Mouse (Mus musculus) liver, adult 2 months (tissue): ENCODE results near the gene Gnb1.
A peak's percentile ranks its signal among the peaks of the same experiment; 100 is the strongest.

ENCODE experiments used
- CTCF ChIP-seq: fragments of 200-500 bp; IDR thresholded peaks from 2 replicates; pipeline ENCODE4 v1.5.1; 2011; ENCODE audit warnings: low read depth, low read length, control low read depth
- POLR2A ChIP-seq: fragments of 200-500 bp; IDR thresholded peaks from 2 replicates; pipeline ENCODE4 v1.6.1; 2011; ENCODE audit warnings: low read length, control low read depth; ENCODE audit not compliant: insufficient read depth; ENCODE audit errors: extremely low read depth

GRCm38 (mm10) chr4:155490990-155491504, at the start of gene Gnb1:
- TF ChIP-seq POLR2A (0 out of 2 replicates have a peak, but pooled peaks have one; percentile 10), CTCF (no peak)
